Mouse (Mus musculus): ENCODE results near the gene Pramef20. TPM values are rescaled to one million over a fixed set of nuclear protein-coding genes. Genes with fewer than 3 reads are reported as not detected.
"Not testable (repeated sequence)": the region's sequence is repeated elsewhere in the genome, so short reads cannot be mapped to it uniquely, and the experiment has no call there.

The Pramef20 gene
- polyA plus RNA-seq, 1 experiment from 2014 or later = not detected

- not testable (repeated sequence) for H3K9me3 ChIP-seq (ENCODE audit: control insufficient read depth, low read length); H3K4me1 ChIP-seq (ENCODE audit: control insufficient read depth, insufficient read depth, low read length); H3K4me2 ChIP-seq; ATAC-seq (ENCODE audit: low FRiP score); H3K27me3 ChIP-seq (ENCODE audit: control insufficient read depth, insufficient read depth, low read length); H3K4me3 ChIP-seq (ENCODE audit: low read depth, low read length); H3K27ac ChIP-seq (ENCODE audit: low read depth, low read length); H3K36me3 ChIP-seq (ENCODE audit: control insufficient read depth, insufficient read depth, low read length); H3K9ac ChIP-seq (ENCODE audit: low read length); DNase-seq (ENCODE audit: low spot score, missing footprints)
- WGBS = 87% methylated on average over 2 of the region's 3 CpGs
Measured at GRCm38 (mm10) chr4:144335856-144336255, 41.9 kb downstream of the Pramef20 start.

GRCm38 (mm10) chr4:144329949-144330348 is 47.8 kb downstream of the Pramef20 start, which contains the start of gene Gm13128:
Gene Gm13128, plus strand, starts transcription at chr4:144330249.
- not testable (repeated sequence) for H3K9me3 ChIP-seq (ENCODE audit: control insufficient read depth, low read length); H3K9ac ChIP-seq (ENCODE audit: low read length); H3K4me2 ChIP-seq; H3K36me3 ChIP-seq (ENCODE audit: control insufficient read depth, insufficient read depth, low read length); H3K27ac ChIP-seq (ENCODE audit: low read depth, low read length); DNase-seq (ENCODE audit: low spot score, missing footprints); ATAC-seq (ENCODE audit: low FRiP score); H3K4me3 ChIP-seq (ENCODE audit: low read depth, low read length); H3K4me1 ChIP-seq (ENCODE audit: control insufficient read depth, insufficient read depth, low read length); H3K27me3 ChIP-seq (ENCODE audit: control insufficient read depth, insufficient read depth, low read length)
- 56% methylated on average over 4 of the region's 4 CpGs for WGBS

Other genes starting within 250 kb of the Pramef20 start
- gene Oog3, start 215.3 kb downstream of the Pramef20 start, polyA plus RNA-seq (2014; fragmentation: Nextera tagmentation; extraction: Ambion mirVana) = not detected in 2 replicates
- not detected in 2 replicates for gene Oog2, start 187.2 kb downstream of the Pramef20 start, polyA plus RNA-seq (2014; fragmentation: Nextera tagmentation; extraction: Ambion mirVana)
- not detected in 2 replicates for gene C87977, start 164.6 kb downstream of the Pramef20 start, polyA plus RNA-seq (2014; fragmentation: Nextera tagmentation; extraction: Ambion mirVana)
- gene Pramel5, start 97.4 kb downstream of the Pramef20 start, polyA plus RNA-seq (2014; fragmentation: Nextera tagmentation; extraction: Ambion mirVana) = not detected in 2 replicates
- gene Gm13128, start 47.7 kb downstream of the Pramef20 start, polyA plus RNA-seq (2014; fragmentation: Nextera tagmentation; extraction: Ambion mirVana) = not detected in 2 replicates
- gene Gm13119, start 20.0 kb downstream of the Pramef20 start, polyA plus RNA-seq (2014; fragmentation: Nextera tagmentation; extraction: Ambion mirVana) = not detected in 2 replicates
- gene Pramef12, start 30.5 kb upstream of the Pramef20 start, polyA plus RNA-seq (2014; fragmentation: Nextera tagmentation; extraction: Ambion mirVana) = not detected in 2 replicates
- not detected in 2 replicates for gene 1700012P22Rik, start 60.8 kb upstream of the Pramef20 start, polyA plus RNA-seq (2014; fragmentation: Nextera tagmentation; extraction: Ambion mirVana)
- gene Gm9944, start 75.4 kb upstream of the Pramef20 start, polyA plus RNA-seq (2014; fragmentation: Nextera tagmentation; extraction: Ambion mirVana) = not detected in 2 replicates
- not detected in 2 replicates for gene Aadacl3, start 85.8 kb upstream of the Pramef20 start, polyA plus RNA-seq (2014; fragmentation: Nextera tagmentation; extraction: Ambion mirVana)
- not detected in 2 replicates for gene 9430007A20Rik, start 141.9 kb upstream of the Pramef20 start, polyA plus RNA-seq (2014; fragmentation: Nextera tagmentation; extraction: Ambion mirVana)
- gene Gm13124, start 187.2 kb upstream of the Pramef20 start, polyA plus RNA-seq (2014; fragmentation: Nextera tagmentation; extraction: Ambion mirVana) = not detected in 2 replicates
- gene Aadacl4, start 235.8 kb upstream of the Pramef20 start, polyA plus RNA-seq (2014; fragmentation: Nextera tagmentation; extraction: Ambion mirVana) = not detected in 2 replicates

Measured in midbrain, embryonic 11.5 days (tissue).